Mouse (Mus musculus) limb, embryonic 12.5 days (tissue): ENCODE data around the gene Fer1l4. TPM values are rescaled to one million over a fixed set of nuclear protein-coding genes. Genes with fewer than 3 reads are reported as not detected.
A peak's percentile ranks its signal among the peaks of the same experiment; 100 is the strongest.

Experiments
- ATAC-seq: fragments of 200-750 bp; cut with Nextera tagmentation; 2 replicates; pipeline ENCODE4 v1.8.0; 2017; ENCODE audit warnings: low read depth, moderate TSS enrichment; ENCODE audit not compliant: insufficient number of reproducible peaks, insufficient read depth, low FRiP score, low TSS enrichment
- H3K27ac ChIP-seq: fragments of 300-500 bp; sonication (generic); 2 replicates; pipeline ENCODE4 v1.5.1; 2016; ENCODE audit warnings: mild to moderate bottlenecking, moderate library complexity
- H3K27me3 ChIP-seq: fragments of 300-500 bp; sonication (generic); 2 replicates; pipeline ENCODE4 v1.6.1; 2016; ENCODE audit warnings: mild to moderate bottlenecking, moderate library complexity
- H3K36me3 ChIP-seq: fragments of 300-500 bp; sonication (generic); 2 replicates; pipeline ENCODE4 v1.6.1; 2016; ENCODE audit warnings: mild to moderate bottlenecking, moderate library complexity
- H3K4me1 ChIP-seq: fragments of 300-500 bp; sonication (generic); replicated peaks from 2 replicates; pipeline ENCODE4 v1.6.1; 2016
- H3K4me2 ChIP-seq: fragments of 300-500 bp; sonication (generic); 2 replicates; pipeline ENCODE4 v1.6.1; 2016; ENCODE audit warnings: mild to moderate bottlenecking, moderate library complexity
- H3K4me3 ChIP-seq: fragments of 300-500 bp; sonication (generic); replicated peaks from 2 replicates; pipeline ENCODE4 v1.5.1; 2016; ENCODE audit warnings: mild to moderate bottlenecking
- H3K9ac ChIP-seq: fragments of 300-500 bp; sonication (generic); replicated peaks from 2 replicates; pipeline ENCODE4 v1.6.1; 2016; ENCODE audit warnings: mild to moderate bottlenecking, moderate library complexity
- H3K9me3 ChIP-seq: fragments of 300-500 bp; sonication (generic); 2 replicates; pipeline ENCODE4 v1.6.1; 2016; ENCODE audit warnings: mild to moderate bottlenecking, moderate library complexity
- WGBS: fragments of 180-500 bp; shearing (Covaris S2); methylation state at CpG from one replicate; pipeline ENCODE4 v1.1.7; 2016; 5-methylcytosine and 5-hydroxymethylcytosine counted together
- polyA plus RNA-seq: library from polyadenylated mRNA; unstranded; fragments of >200 nt; fragmentation: Nextera tagmentation; extraction: Ambion mirVana; gene quantifications from 2 replicates; pipeline ENCODE4 v1.2.1, GENCODE M21; 2016

The Fer1l4 gene
- polyA plus RNA-seq, 1 experiment from 2014 or later: not detected

DNA sequence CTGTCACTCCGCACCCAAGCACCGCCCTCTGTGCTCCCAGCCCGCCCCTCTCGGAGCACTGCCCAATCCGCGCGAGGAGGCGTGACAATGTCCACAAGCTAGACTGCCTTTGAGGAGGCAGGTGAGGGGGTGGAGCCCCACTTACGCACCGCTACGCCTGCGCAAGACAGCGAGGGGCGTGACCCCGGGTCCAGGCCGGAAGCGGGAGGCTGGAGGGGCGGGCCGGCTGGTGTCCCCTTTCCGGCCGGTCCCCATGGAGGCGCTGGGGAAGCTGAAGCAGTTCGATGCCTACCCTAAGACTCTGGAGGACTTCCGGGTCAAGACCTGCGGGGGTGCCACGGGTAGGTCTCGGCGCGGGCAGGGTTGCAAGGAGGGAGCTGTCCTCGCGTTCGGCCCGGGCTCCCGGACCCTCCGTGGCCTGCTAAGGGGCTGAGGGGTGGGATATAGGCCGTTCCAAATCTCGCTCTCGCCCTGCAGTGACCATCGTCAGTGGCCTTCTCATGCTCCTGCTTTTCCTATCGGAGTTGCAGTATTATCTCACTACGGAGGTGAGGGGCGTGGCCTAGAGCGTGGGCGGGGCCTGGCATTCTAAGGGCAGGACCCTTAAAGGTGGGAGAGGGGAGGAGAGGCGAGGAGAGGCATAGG is 44.7 kb downstream of the Fer1l4 start, which contains the start of the genes 6430550D23Rik and Ergic3:
6430550D23Rik (minus strand) TSS at position 90 of the 645 bp plus-strand sequence.
Ergic3 (plus strand) TSS at position 158 of the 645 bp plus-strand sequence.
- H3K9ac ChIP-seq: peak within 1 kb of the TSS; percentile 71
- peak; percentile 99 for ATAC-seq
- WGBS: under 1% methylated on average over 45 of the region's 45 CpGs
- peak within 1 kb of the TSS; percentile 85 for H3K4me3 ChIP-seq
- H3K4me2 ChIP-seq: peak within 1 kb of the TSS; percentile 76
- peak within 1 kb of the TSS; percentile 80; the same call in 1 of the 2 replicates for H3K27ac ChIP-seq
- H3K4me1 ChIP-seq: peaks cover 11% of the 10 kb centered on the region
- H3K27me3 ChIP-seq: no peaks in the 10 kb centered on the region
- 0 out of 2 replicates have a peak, but pooled peaks cover 4% of the 10 kb centered on the region for H3K9me3 ChIP-seq
- H3K36me3 ChIP-seq: peaks cover 41% of the 10 kb centered on the region

DNA sequence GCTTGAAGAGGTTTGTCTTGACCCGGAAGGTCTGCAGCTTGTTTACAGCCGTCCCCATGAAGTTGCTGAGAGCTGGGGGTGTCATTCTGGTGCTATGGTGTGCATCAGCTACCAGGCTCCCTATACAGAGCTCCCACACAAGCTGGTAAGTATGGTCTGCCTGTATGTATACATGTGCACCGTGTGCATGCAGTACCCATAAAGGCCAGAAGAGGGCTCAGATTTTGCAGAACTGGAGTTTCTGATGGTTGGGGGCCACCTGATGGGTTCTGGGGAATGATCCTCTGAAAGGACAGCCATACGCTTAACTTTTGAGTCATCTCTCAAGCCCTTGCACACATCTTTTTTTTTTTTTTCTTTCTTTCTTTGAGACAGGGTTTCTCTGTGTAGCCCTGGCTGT is 47.4 kb downstream of the Fer1l4 start:
- Histone ChIP-seq H3K4me3 (no peak overlapping the region), H3K36me3 (peaks cover 26% of the 10 kb centered on the region), H3K4me1 (peaks cover 11% of the 10 kb centered on the region), H3K4me2 (no peak overlapping the region), H3K9me3 (0 out of 2 replicates have a peak, but pooled peaks cover 4% of the 10 kb centered on the region), H3K27ac (no peak overlapping the region), H3K27me3 (no peaks in the 10 kb centered on the region), H3K9ac (no peak overlapping the region)
- WGBS: 89% methylated on average over 4 of the region's 4 CpGs
- no peak for ATAC-seq

DNA sequence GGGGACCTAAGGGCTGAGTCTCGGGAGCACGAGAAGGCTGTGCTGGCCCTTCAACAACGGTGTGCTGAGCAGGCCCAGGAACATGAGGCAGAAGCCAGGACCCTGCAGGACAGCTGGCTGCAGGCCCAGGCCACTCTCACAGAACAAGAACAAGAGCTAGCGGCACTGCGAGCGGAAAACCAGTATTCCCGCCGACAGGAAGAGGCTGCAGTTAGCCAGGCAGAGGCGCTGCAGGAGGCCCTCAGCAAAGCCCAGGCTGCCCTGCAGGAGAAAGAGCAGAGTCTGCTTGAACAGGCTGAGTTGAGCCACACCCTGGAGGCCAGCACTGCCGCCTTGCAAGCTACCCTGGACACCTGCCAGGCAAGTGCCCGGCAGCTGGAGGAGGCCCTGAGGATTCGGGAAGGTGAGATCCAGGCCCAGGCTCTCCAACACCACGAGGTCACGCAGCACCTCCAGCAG is 60.9 kb downstream of the Fer1l4 start:
- 87% methylated on average over 14 of the region's 14 CpGs for WGBS
- no peak for ATAC-seq
- Histone ChIP-seq H3K9me3 (no peaks in the 10 kb centered on the region), H3K36me3 (peaks cover 100% of the 10 kb centered on the region), H3K4me3 (no peak overlapping the region), H3K4me1 (no peaks in the 10 kb centered on the region), H3K27ac (no peak overlapping the region), H3K9ac (no peak overlapping the region), H3K27me3 (no peaks in the 10 kb centered on the region), H3K4me2 (no peak overlapping the region)

DNA sequence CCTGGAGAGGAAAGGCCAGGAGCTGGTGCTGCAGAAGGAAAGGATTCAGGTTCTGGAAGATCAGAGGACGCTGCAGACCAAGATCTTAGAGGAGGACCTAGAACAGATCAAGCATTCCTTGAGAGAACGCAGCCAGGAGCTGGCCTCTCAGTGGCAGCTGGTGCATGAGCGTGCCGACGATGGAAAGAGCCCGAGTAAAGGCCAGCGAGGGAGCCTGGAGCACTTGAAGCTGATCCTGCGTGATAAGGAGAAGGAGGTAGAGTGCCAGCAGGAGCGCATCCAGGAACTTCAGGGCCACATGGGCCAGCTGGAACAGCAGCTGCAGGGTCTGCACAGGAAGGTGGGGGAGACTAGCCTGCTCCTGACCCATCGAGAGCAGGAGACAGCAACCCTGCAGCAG is 61.6 kb downstream of the Fer1l4 start:
- Histone ChIP-seq H3K4me1 (no peaks in the 10 kb centered on the region), H3K27ac (no peak overlapping the region), H3K9ac (no peak overlapping the region), H3K4me2 (no peak overlapping the region), H3K4me3 (no peak overlapping the region), H3K36me3 (peaks cover 100% of the 10 kb centered on the region), H3K9me3 (no peaks in the 10 kb centered on the region), H3K27me3 (no peaks in the 10 kb centered on the region)
- WGBS: 94% methylated on average over 10 of the region's 10 CpGs
- ATAC-seq: no peak

DNA sequence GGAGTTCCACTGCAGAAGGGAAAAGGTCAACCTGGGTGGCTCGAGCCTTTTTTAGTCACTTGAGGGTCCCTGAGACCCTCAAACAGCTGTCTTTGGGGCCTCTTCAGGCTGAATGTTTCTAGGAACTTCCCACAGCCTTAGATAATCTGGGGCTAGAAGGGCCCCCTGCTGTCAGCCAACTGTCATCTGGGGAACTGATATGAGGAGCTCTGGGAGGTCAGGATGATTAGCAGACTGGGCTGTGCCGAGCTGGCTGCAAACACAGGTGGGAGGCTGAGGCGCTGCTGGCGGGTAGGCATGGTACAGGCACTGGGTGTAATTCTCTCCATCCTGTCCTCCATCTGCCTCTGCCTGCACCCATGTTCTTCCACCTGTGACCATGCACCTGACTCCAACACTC is 63.7 kb downstream of the Fer1l4 start:
- H3K9ac ChIP-seq: no peak overlapping the region
- H3K4me2 ChIP-seq: no peak overlapping the region
- H3K36me3 ChIP-seq: peaks cover 100% of the 10 kb centered on the region
- no peaks in the 10 kb centered on the region for H3K9me3 ChIP-seq
- no peaks in the 10 kb centered on the region for H3K4me1 ChIP-seq
- H3K27me3 ChIP-seq: no peaks in the 10 kb centered on the region
- H3K4me3 ChIP-seq: no peak overlapping the region
- ATAC-seq: no peak
- H3K27ac ChIP-seq: no peak overlapping the region
- 72% methylated on average over 4 of the region's 4 CpGs for WGBS

DNA sequence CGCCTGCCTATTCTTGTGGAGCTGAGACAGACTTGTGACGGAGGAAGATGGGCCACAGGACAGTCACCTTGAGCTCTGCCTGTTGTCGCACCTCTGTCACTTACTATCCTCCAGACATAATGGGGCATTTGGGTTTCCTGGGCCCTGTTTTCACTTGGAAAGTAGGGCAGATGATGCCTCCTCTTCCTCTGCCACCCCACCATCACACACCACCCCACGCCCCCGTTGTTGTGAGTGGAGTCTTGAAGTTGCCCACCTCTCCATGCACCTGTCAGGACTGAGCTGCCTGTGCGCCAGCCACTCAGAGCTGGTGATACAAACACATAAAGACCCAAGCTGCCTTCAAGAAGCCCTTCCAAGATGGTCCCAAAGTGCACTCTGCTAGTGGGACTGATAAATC is 65.6 kb downstream of the Fer1l4 start:
- 93% methylated on average over 6 of the region's 6 CpGs for WGBS
- no peak for ATAC-seq
- H3K9me3 ChIP-seq: no peaks in the 10 kb centered on the region

DNA sequence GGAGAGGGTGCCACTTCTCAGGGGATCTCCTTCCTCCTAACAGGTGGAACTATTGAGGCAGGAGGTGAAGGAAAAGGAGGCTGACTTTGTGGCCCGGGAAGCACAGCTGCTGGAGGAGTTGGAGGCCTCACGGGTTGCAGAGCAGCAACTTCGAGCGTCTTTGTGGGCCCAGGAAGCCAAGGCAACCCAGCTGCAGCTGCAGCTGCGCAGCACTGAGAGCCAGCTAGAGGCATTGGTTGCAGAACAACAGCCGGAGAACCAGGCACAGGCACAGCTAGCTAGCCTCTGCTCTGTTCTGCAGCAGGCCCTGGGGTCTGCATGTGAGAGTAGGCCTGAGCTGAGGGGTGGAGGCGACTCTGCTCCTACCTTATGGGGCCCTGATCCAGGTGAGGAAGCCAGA is 67.0 kb downstream of the Fer1l4 start:
- Histone ChIP-seq H3K27ac (no peak overlapping the region), H3K36me3 (peaks cover 100% of the 10 kb centered on the region), H3K4me3 (no peak overlapping the region), H3K9ac (no peak overlapping the region), H3K9me3 (no peaks in the 10 kb centered on the region), H3K4me2 (no peak overlapping the region), H3K4me1 (no peaks in the 10 kb centered on the region), H3K27me3 (no peaks in the 10 kb centered on the region)
- no peak for ATAC-seq
- 73% methylated on average over 7 of the region's 7 CpGs for WGBS

More for the DNA sequence above, 65.6 kb downstream of the Fer1l4 start:
- Histone ChIP-seq H3K27ac (no peak overlapping the region), H3K4me3 (no peak overlapping the region), H3K4me1 (no peaks in the 10 kb centered on the region), H3K9ac (no peak overlapping the region), H3K27me3 (no peaks in the 10 kb centered on the region), H3K36me3 (peaks cover 100% of the 10 kb centered on the region), H3K4me2 (no peak overlapping the region)

DNA sequence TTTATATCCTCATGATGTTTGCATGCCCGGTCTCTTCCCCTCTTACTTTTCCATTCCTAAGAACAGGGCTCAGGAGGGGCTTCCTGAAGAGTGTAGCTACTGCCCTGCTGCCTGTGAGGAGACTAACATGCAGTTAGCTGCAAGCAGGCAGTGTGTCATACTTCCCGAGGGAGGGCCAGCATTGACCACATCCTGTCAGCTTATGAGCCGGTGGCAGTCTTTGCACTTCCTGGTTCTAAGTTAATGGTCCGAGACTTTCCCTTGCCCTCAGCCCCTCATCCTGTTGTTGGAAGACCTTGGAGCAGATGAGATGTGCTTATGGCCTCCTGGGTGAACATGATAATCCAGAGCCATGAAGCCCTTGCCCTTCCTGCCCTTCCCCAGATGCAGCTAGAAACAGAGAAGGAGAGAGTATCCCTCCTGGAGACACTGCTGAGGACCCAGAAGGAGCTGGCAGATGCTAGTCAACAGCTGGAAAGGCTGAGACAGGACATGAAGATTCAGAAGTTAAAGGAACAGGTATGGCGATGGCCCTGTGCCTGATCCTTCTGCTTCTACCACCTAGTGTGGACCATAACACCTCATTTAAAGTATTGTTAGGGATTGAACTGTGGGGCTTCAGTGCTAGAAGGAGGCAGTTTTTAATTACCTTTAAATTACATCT is 73.3 kb downstream of the Fer1l4 start:
- no peak overlapping the region for H3K4me2 ChIP-seq
- H3K9me3 ChIP-seq: no peaks in the 10 kb centered on the region
- no peak overlapping the region for H3K9ac ChIP-seq
- H3K27ac ChIP-seq: no peak overlapping the region
- WGBS: 82% methylated on average over 5 of the region's 5 CpGs
- H3K4me1 ChIP-seq: no peaks in the 10 kb centered on the region
- H3K4me3 ChIP-seq: no peak overlapping the region
- ATAC-seq: no peak
- H3K36me3 ChIP-seq: peaks cover 97% of the 10 kb centered on the region
- H3K27me3 ChIP-seq: no peaks in the 10 kb centered on the region

DNA sequence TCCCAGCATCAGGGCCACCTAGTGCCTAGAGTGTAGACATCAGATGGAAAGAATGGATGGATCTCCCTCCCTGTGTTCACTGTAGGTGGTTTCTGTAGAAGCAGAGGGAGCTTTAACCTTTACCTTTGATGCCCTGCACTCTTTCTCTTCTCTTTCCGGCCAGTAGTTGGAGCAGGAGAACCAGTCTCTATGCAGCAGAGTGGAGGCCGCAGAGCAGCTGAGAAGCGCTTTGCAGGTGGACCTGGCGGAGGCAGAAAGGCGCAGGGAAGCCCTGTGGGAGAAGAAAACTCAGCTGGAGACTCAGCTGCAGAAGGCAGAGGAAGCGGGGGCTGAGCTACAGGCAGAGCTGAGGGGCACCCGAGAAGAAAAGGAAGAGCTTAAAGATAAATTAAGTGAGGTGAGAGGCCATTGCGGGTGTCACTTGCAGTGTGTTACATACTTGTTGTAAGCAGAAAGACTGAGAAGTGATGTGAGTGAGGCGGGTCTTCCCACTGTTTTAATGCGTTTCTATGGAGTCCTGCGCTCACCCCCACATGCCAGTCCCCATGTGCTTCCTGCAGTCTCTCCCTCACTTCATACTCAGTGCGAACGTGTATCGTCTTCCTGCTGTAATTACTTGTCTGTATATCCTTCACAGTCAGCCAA is 78.5 kb downstream of the Fer1l4 start:
- Histone ChIP-seq H3K4me3 (no peak overlapping the region), H3K4me2 (no peak overlapping the region), H3K36me3 (peaks cover 93% of the 10 kb centered on the region), H3K27me3 (no peaks in the 10 kb centered on the region), H3K27ac (no peak overlapping the region), H3K9ac (no peak overlapping the region), H3K9me3 (no peaks in the 10 kb centered on the region), H3K4me1 (no peaks in the 10 kb centered on the region)
- WGBS: 79% methylated on average over 14 of the region's 14 CpGs
- ATAC-seq: no peak

DNA sequence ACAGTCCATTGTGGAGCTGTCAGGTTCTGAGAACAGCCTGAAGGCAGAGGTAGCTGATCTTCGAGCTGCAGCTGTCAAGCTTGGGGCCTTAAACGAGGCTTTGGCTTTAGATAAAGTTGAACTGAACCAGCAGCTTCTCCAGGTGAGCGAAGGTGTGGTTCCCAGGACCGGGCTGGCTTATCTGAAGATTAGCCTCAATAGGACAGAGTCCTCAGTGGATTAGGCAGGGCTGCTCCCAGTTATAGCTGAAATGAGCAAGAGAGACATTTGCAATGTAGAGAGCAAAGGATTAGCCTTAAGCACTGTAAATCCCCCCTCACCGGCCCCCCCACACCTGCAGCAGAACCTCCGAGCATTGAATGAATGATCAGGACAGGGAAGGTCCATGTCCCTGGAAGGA is 79.4 kb downstream of the Fer1l4 start:
- no peak overlapping the region for H3K9ac ChIP-seq
- no peak overlapping the region for H3K4me3 ChIP-seq
- peaks cover 93% of the 10 kb centered on the region for H3K36me3 ChIP-seq
- H3K27ac ChIP-seq: no peak overlapping the region
- H3K9me3 ChIP-seq: no peaks in the 10 kb centered on the region
- ATAC-seq: no peak
- 90% methylated on average over 6 of the region's 6 CpGs for WGBS
- no peaks in the 10 kb centered on the region for H3K27me3 ChIP-seq
- H3K4me1 ChIP-seq: no peaks in the 10 kb centered on the region
- H3K4me2 ChIP-seq: no peak overlapping the region
